Comparison of ENCODE assay signal across 12 mouse cellular contexts in genomic region chr5:115434280-115434852, GRCm38 (mm10). TPM values are rescaled to one million over a fixed set of nuclear protein-coding genes. Genes with fewer than 3 reads are reported as not detected.
DNase-seq lines count a peak whose midpoint lies in the region; ATAC-seq lines count a peak whose summit lies in the region.
"Had no signal": no experiment of that assay in that cellular context is flagged by ENCODE, and none has a peak within 500 bp of the region (broad histone marks: within the 10 kb centered on the region; RNA-seq: fewer than 3 reads in every experiment).

No protein-coding gene starts in this region.

- intact Hi-C loops in heart, postnatal 14 days (cut with DNase I) = no loop called here

- 37% methylated on average over 11 of the region's 11 CpGs for WGBS in embryonic facial prominence, embryonic 11.5 days
- 38% methylated on average over 11 of the region's 11 CpGs for WGBS in hindbrain, embryonic 11.5 days
- WGBS in midbrain, embryonic 12.5 days = 11% methylated on average over 11 of the region's 11 CpGs
- WGBS in kidney, embryonic 16.5 days = 45% methylated on average over 11 of the region's 11 CpGs

- H3K9me3 ChIP-seq in embryonic facial prominence, embryonic 11.5 days (replicated peaks; ENCODE audit: control insufficient read depth, low read length) = no peaks in the 10 kb centered on the region
- H3K9me3 ChIP-seq in hindbrain, embryonic 11.5 days (ENCODE audit: control insufficient read depth, low read length) = no peaks in the 10 kb centered on the region
- H3K9me3 ChIP-seq in midbrain, embryonic 12.5 days = no peaks in the 10 kb centered on the region
- no peaks in the 10 kb centered on the region for H3K9me3 ChIP-seq in kidney, embryonic 16.5 days (ENCODE audit: low read length)

- ATAC-seq in embryonic facial prominence, embryonic 11.5 days (replicated peaks; ENCODE audit: insufficient number of reproducible peaks, low FRiP score, low TSS enrichment, low read depth) = no peak
- no peak for ATAC-seq in hindbrain, embryonic 11.5 days (ENCODE audit: low FRiP score)
- ATAC-seq in midbrain, embryonic 12.5 days (ENCODE audit: low FRiP score, low read depth) = no peak
- ATAC-seq in kidney, embryonic 16.5 days (ENCODE audit: low FRiP score, low TSS enrichment) = no peak

- no peaks in the 10 kb centered on the region for H3K27me3 ChIP-seq in embryonic facial prominence, embryonic 11.5 days (ENCODE audit: control insufficient read depth, insufficient read depth, low read length)
- H3K27me3 ChIP-seq in hindbrain, embryonic 11.5 days (ENCODE audit: control insufficient read depth, insufficient read depth, low read length) = no peaks in the 10 kb centered on the region
- no peaks in the 10 kb centered on the region for H3K27me3 ChIP-seq in midbrain, embryonic 12.5 days
- no peaks in the 10 kb centered on the region for H3K27me3 ChIP-seq in kidney, embryonic 16.5 days (ENCODE audit: insufficient read depth, low read length)

- H3K4me3 ChIP-seq in embryonic facial prominence, embryonic 11.5 days (ENCODE audit: low read depth, low read length) = 0 out of 2 replicates have a peak overlapping the region, but pooled peaks have one; percentile 3
- peak overlapping the region; percentile 97 for H3K4me3 ChIP-seq in hindbrain, embryonic 11.5 days (ENCODE audit: low read depth, low read length)
- H3K4me3 ChIP-seq in midbrain, embryonic 12.5 days = peak overlapping the region; percentile 100
- H3K4me3 ChIP-seq in kidney, embryonic 16.5 days (ENCODE audit: low read length) = no peak overlapping the region

- H3K9ac ChIP-seq in embryonic facial prominence, embryonic 11.5 days (replicated peaks; ENCODE audit: low read length) = peak overlapping the region; percentile 78
- H3K9ac ChIP-seq in hindbrain, embryonic 11.5 days (ENCODE audit: low read depth, low read length) = peak overlapping the region; percentile 99
- peak overlapping the region; percentile 100 for H3K9ac ChIP-seq in midbrain, embryonic 12.5 days (replicated peaks)
- no peak overlapping the region for H3K9ac ChIP-seq in kidney, embryonic 16.5 days (replicated peaks; ENCODE audit: low read length)

- H3K4me1 ChIP-seq in embryonic facial prominence, embryonic 11.5 days (ENCODE audit: control insufficient read depth, insufficient read depth, low read length) = peaks cover 52% of the 10 kb centered on the region
- H3K4me1 ChIP-seq in hindbrain, embryonic 11.5 days (replicated peaks; ENCODE audit: control insufficient read depth, insufficient read depth, low read length) = peaks cover 54% of the 10 kb centered on the region
- H3K4me1 ChIP-seq in midbrain, embryonic 12.5 days = peaks cover 70% of the 10 kb centered on the region
- peaks cover 74% of the 10 kb centered on the region for H3K4me1 ChIP-seq in kidney, embryonic 16.5 days (ENCODE audit: insufficient read depth, low read length)

- peak overlapping the region; percentile 54 for H3K4me2 ChIP-seq in embryonic facial prominence, embryonic 11.5 days (ENCODE audit: low read depth, low read length)
- peak overlapping the region; percentile 74 for H3K4me2 ChIP-seq in hindbrain, embryonic 11.5 days (replicated peaks; ENCODE audit: low read depth, low read length)
- peak overlapping the region; percentile 94 for H3K4me2 ChIP-seq in midbrain, embryonic 12.5 days (replicated peaks)
- no peak overlapping the region for H3K4me2 ChIP-seq in kidney, embryonic 16.5 days (replicated peaks; ENCODE audit: low read depth, low read length)

- peak overlapping the region; percentile 99 for H3K27ac ChIP-seq in embryonic facial prominence, embryonic 11.5 days (replicated peaks; ENCODE audit: low read depth, low read length)
- peak overlapping the region; percentile 100 for H3K27ac ChIP-seq in hindbrain, embryonic 11.5 days (ENCODE audit: low read depth, low read length)
- H3K27ac ChIP-seq in midbrain, embryonic 12.5 days (replicated peaks) = peak overlapping the region; percentile 99
- H3K27ac ChIP-seq in kidney, embryonic 16.5 days (ENCODE audit: low read length) = no peak overlapping the region

- peaks cover 5% of the 10 kb centered on the region for H3K36me3 ChIP-seq in embryonic facial prominence, embryonic 11.5 days (replicated peaks; ENCODE audit: control insufficient read depth, insufficient read depth, low read depth, low read length)
- 0 out of 2 replicates have a peak, but pooled peaks cover 4% of the 10 kb centered on the region for H3K36me3 ChIP-seq in hindbrain, embryonic 11.5 days (ENCODE audit: control insufficient read depth, insufficient read depth, low read length)
- H3K36me3 ChIP-seq in midbrain, embryonic 12.5 days = peaks cover 51% of the 10 kb centered on the region
- 0 out of 2 replicates have a peak, but pooled peaks cover 4% of the 10 kb centered on the region for H3K36me3 ChIP-seq in kidney, embryonic 16.5 days (ENCODE audit: insufficient read depth, low read length)

- peak; percentile 22 for DNase-seq in Muller cell, postnatal 12 days (ENCODE audit: inconsistent ontology term)
- DNase-seq in embryonic facial prominence, embryonic 11.5 days (ENCODE audit: low spot score) = peak; percentile 28
- no peak for DNase-seq in hindbrain, embryonic 11.5 days (ENCODE audit: low spot score)
- DNase-seq in heart, postnatal 14 days = no peak
- DNase-seq in urinary bladder, postnatal 25 days (ENCODE audit: low spot score) = no peak
- DNase-seq: cerebellum, adult 11 months; heart, adult 18-20 months; lung, adult 18-20 months had no signal

RNA-seq across cellular contexts. Expression of gene Msi1, which starts 5.0 kb away (rescaled TPM):
- 52.4 and 53.9 TPM in 2 replicates for polyA plus RNA-seq in embryonic facial prominence, embryonic 11.5 days (2014; fragmentation: Nextera tagmentation; extraction: Ambion mirVana)
- polyA plus RNA-seq in hindbrain, embryonic 11.5 days (2014; fragmentation: Nextera tagmentation; extraction: Ambion mirVana) = 136 and 141 TPM in 2 replicates
- 211 and 227 TPM in 2 replicates for polyA plus RNA-seq in midbrain, embryonic 12.5 days (2016; fragmentation: Nextera tagmentation; extraction: Ambion mirVana)
- 1 to 10 TPM; 1.9 to 2.0 TPM for total RNA-seq in heart, postnatal 14 days (2021)
- polyA plus RNA-seq in kidney, embryonic 16.5 days (2015; fragmentation: Nextera tagmentation; extraction: Ambion mirVana) = 12.1 and 14.1 TPM in 2 replicates
- total RNA-seq: megakaryocyte-erythroid progenitor cell, adult 5-6 weeks had no signal

RNA-seq across cellular contexts. Expression of gene Pla2g1b, which starts 31.7 kb away (rescaled TPM):
- polyA plus RNA-seq in embryonic facial prominence, embryonic 11.5 days (2014; fragmentation: Nextera tagmentation; extraction: Ambion mirVana) = not detected in 2 replicates
- polyA plus RNA-seq in hindbrain, embryonic 11.5 days (2014; fragmentation: Nextera tagmentation; extraction: Ambion mirVana) = 0.56 and 1.1 TPM in 2 replicates
- not detected in 2 replicates for polyA plus RNA-seq in midbrain, embryonic 12.5 days (2016; fragmentation: Nextera tagmentation; extraction: Ambion mirVana)
- not detected for total RNA-seq in heart, postnatal 14 days (2021)
- polyA plus RNA-seq in kidney, embryonic 16.5 days (2015; fragmentation: Nextera tagmentation; extraction: Ambion mirVana) = 0.94 and 2.1 TPM in 2 replicates
- total RNA-seq: heart, adult 18-20 months; layer of hippocampus, postnatal 25 days; megakaryocyte-erythroid progenitor cell, adult 5-6 weeks had no signal

RNA-seq across cellular contexts. Expression of gene Sirt4, which starts 50.2 kb away (rescaled TPM):
- polyA plus RNA-seq in embryonic facial prominence, embryonic 11.5 days (2014; fragmentation: Nextera tagmentation; extraction: Ambion mirVana) = 12.7 and 17.2 TPM in 2 replicates
- polyA plus RNA-seq in hindbrain, embryonic 11.5 days (2014; fragmentation: Nextera tagmentation; extraction: Ambion mirVana) = 21.3 and 23.1 TPM in 2 replicates
- polyA plus RNA-seq in midbrain, embryonic 12.5 days (2016; fragmentation: Nextera tagmentation; extraction: Ambion mirVana) = 24.2 and 26.2 TPM in 2 replicates
- total RNA-seq in heart, postnatal 14 days (2021) = 10 to 100 TPM; 17.9 to 18.7 TPM
- polyA plus RNA-seq in kidney, embryonic 16.5 days (2015; fragmentation: Nextera tagmentation; extraction: Ambion mirVana) = 27.3 and 27.5 TPM in 2 replicates

Comparison
In these comparisons a context has a peak if more than half of its experiments do, and no peak if none do; other contexts are left out.
1. DNase-seq: peak in Muller cell, postnatal 12 days (single experiment) and embryonic facial prominence, embryonic 11.5 days (single experiment); none in hindbrain, embryonic 11.5 days (single experiment), heart, postnatal 14 days (0 of 2) and urinary bladder, postnatal 25 days (single experiment).